Mouse (Mus musculus) megakaryocyte, adult 5-6 weeks (primary cell): ENCODE data around the gene Crip2. TPM values are rescaled to one million over a fixed set of nuclear protein-coding genes. Genes with fewer than 3 reads are reported as not detected.

Experiments used
- ATAC-seq: 2 replicates; pipeline ENCODE4 v1.8.0; 2016; ENCODE audit warnings: mild to moderate bottlenecking, inconsistent platforms; ENCODE audit not compliant: poor library complexity, severe bottlenecking
- total RNA-seq, 2 experiments: library from RNA; stranded (forward) in 1 of 2; stranded (reverse) in 1 of 2; fragments of 153-499, 151-499 nt in 1 of 2; fragments of 221-1000, 200-1000 nt in 1 of 2; gene quantifications; 2 replicates each; pipeline versions ENCODE4 v1.2.3 to v1.2.4; 2015 to 2017

Gene Crip2
- total RNA-seq, 2 experiments from 2014 or later: 0.38 to 2.1 TPM

- ATAC-seq: peak; percentile 76
These were observed 6.3 kb downstream of the Crip2 start, which contains the start of gene Crip1 for GRCm38 (mm10) chr12:113146112-113147057. Crip1 (plus strand) TSS chr12:113146316.

- no peak for ATAC-seq
These were observed 7.4 kb downstream of the Crip2 start for GRCm38 (mm10) chr12:113147481-113147880.

GRCm38 (mm10) chr12:113148381-113149035, 8.5 kb downstream of the Crip2 start:
- peak; percentile 21; the same call in 1 of the 2 replicates for ATAC-seq

- no peak for ATAC-seq
These were observed 9.3 kb downstream of the Crip2 start for GRCm38 (mm10) chr12:113149341-113149740.

GRCm38 (mm10) chr12:113149896-113150295, 9.9 kb downstream of the Crip2 start:
- no peak for ATAC-seq

GRCm38 (mm10) chr12:113150591-113150990, 10.6 kb downstream of the Crip2 start:
- no peak for ATAC-seq

- no peak for ATAC-seq
These were observed 11.0 kb downstream of the Crip2 start for GRCm38 (mm10) chr12:113151046-113151445.

GRCm38 (mm10) chr12:113151661-113152271, 11.7 kb downstream of the Crip2 start:
- ATAC-seq: peak; percentile 17

GRCm38 (mm10) chr12:113152272-113152661, 12.2 kb downstream of the Crip2 start:
- ATAC-seq: no peak

GRCm38 (mm10) chr12:113152991-113153525, 13.0 kb downstream of the Crip2 start:
- no peak for ATAC-seq

- 0 out of 2 replicates have a peak, but pooled peaks have one; percentile 4 for ATAC-seq
These were observed 13.9 kb downstream of the Crip2 start for GRCm38 (mm10) chr12:113153971-113154370.

GRCm38 (mm10) chr12:113154747-113155075, 14.7 kb downstream of the Crip2 start:
- ATAC-seq: no peak

- peak; percentile 30 for ATAC-seq
These were observed 15.2 kb downstream of the Crip2 start for GRCm38 (mm10) chr12:113155076-113155771.

GRCm38 (mm10) chr12:113155887-113156539, 16.0 kb downstream of the Crip2 start, which contains the start of gene Tedc1:
Tedc1 (plus strand) TSS chr12:113156421.
- ATAC-seq: peak; percentile 75

GRCm38 (mm10) chr12:113156540-113156929, 16.5 kb downstream of the Crip2 start:
- ATAC-seq: no peak

- no peak for ATAC-seq
These were observed 17.0 kb downstream of the Crip2 start for GRCm38 (mm10) chr12:113157002-113157401.

GRCm38 (mm10) chr12:113157521-113157920, 17.5 kb downstream of the Crip2 start:
- no peak for ATAC-seq

GRCm38 (mm10) chr12:113157971-113158370, 17.9 kb downstream of the Crip2 start:
- no peak for ATAC-seq

- no peak for ATAC-seq
These were observed 23.5 kb downstream of the Crip2 start for GRCm38 (mm10) chr12:113163561-113164006.

GRCm38 (mm10) chr12:113168031-113168536, 28.0 kb downstream of the Crip2 start:
- ATAC-seq: peak; percentile 92
